Mouse (Mus musculus) megakaryocyte, embryonic 14.5 days (primary cell): ENCODE data around the gene Man1b1.

Experiments
- FLI1 ChIP-seq: IDR thresholded peaks from 2 replicates; pipeline ENCODE4 v1.6.1; 2012; ENCODE audit warnings: low read length, inconsistent platforms, mixed read lengths
- GATA1 ChIP-seq: IDR thresholded peaks from 3 replicates; pipeline ENCODE4 v1.6.1; 2012; ENCODE audit warnings: mixed read lengths, low read length, inconsistent platforms, borderline replicate concordance

DNA sequence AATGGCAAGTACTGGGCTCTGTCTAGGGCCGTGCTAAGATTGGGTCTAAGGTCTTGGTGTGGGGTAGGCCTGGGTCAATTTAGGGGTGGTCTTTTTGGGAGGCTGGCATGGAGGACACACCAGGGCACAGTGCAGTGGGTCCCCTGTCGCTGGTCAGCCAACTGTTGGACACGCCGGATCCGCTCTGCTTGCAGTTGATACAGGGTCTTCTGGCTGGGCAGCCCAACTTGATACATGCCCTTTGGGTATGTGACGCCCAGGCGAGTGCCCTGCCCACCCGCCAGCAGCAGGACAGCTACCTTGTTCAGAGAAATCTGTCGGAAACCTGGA is 32.6 kb downstream of the Man1b1 start:
- TF ChIP-seq GATA1 = no peak
- no peak for TF ChIP-seq FLI1
